Mouse (Mus musculus): Measurements from ENCODE around the gene Metap1.
"Not testable (repeated sequence)": the region's sequence is repeated elsewhere in the genome, so short reads cannot be mapped to it uniquely, and the experiment has no call there.

- not testable (repeated sequence) for TF ChIP-seq MAX (IDR thresholded peaks at IDR 0.05; ENCODE audit: low read length); CTCF (IDR thresholded peaks at IDR 0.05 in 2 of 3, conservative IDR thresholded peaks at IDR 0.05 in 1 of 3; ENCODE audit: control insufficient read depth in 1 of 3, insufficient read depth in 1 of 3, low read depth in 2 of 3, low read length in 3 of 3, poor library complexity in 1 of 3, severe bottlenecking in 1 of 3); ETS1 (IDR thresholded peaks at IDR 0.05; ENCODE audit: low read depth, low read length); POLR2AphosphoS2 (IDR thresholded peaks at IDR 0.05; ENCODE audit: low read length); POLR2A (IDR thresholded peaks at IDR 0.05; ENCODE audit: control insufficient read depth in 1 of 2, insufficient read depth in 1 of 2, low read depth in 1 of 2, low read length in 2 of 2, poor library complexity in 1 of 2); GATA1 (IDR thresholded peaks at IDR 0.05; ENCODE audit: low read depth, low read length)
These were observed 22.7 kb downstream of the Metap1 start for GRCm38 (mm10) chr3:138466656-138467055.

Data from MEL (cell line).